Mouse (Mus musculus): Measurements from ENCODE around the gene Lemd2. TPM values are rescaled to one million over a fixed set of nuclear protein-coding genes. Genes with fewer than 3 reads are reported as not detected.

Lemd2 gene
- total and polyA plus RNA-seq, 3 experiments = 46.8 to 59.7 TPM; not detected in 1

- H3K9me3 ChIP-seq (replicated peaks; ENCODE audit: insufficient read depth, low read length) = no peaks in the 10 kb centered on the region
- H3K4me3 ChIP-seq (ENCODE audit: control insufficient read depth in 1 of 2, insufficient read depth in 1 of 2, low read depth in 2 of 2, low read length in 2 of 2) = no peak overlapping the region
- H3K36me3 ChIP-seq (ENCODE audit: control insufficient read depth in 1 of 2, insufficient read depth in 2 of 2, low read length in 2 of 2) = peaks cover 0 to 4% of the 10 kb centered on the region in 2 experiments; a peak in 3 of 4 replicates
- TF ChIP-seq GABPA (IDR thresholded peaks at IDR 0.05; ENCODE audit: low read depth, low read length) (no peak), JUND (IDR thresholded peaks at IDR 0.05; ENCODE audit: low read depth, low read length) (no peak), MYC (IDR thresholded peaks at IDR 0.05; ENCODE audit: low read depth, low read length) (no peak), CHD1 (IDR thresholded peaks at IDR 0.05; ENCODE audit: low read depth, low read length) (no peak), ZKSCAN1 (IDR thresholded peaks at IDR 0.05; ENCODE audit: low read depth, low read length) (no peak), HCFC1 (IDR thresholded peaks at IDR 0.05; ENCODE audit: low read depth, low read length) (no peak), MEF2A (IDR thresholded peaks at IDR 0.05; ENCODE audit: extremely low read depth, insufficient replicate concordance, low read depth, low read length, poor library complexity, severe bottlenecking) (no peak), ZNF384 (IDR thresholded peaks at IDR 0.05; ENCODE audit: low read depth, low read length) (no peak), CHD2 (IDR thresholded peaks at IDR 0.05; ENCODE audit: low read length) (no peak), TAL1 (IDR thresholded peaks at IDR 0.05; ENCODE audit: low read length) (no peak), RAD21 (IDR thresholded peaks at IDR 0.05; ENCODE audit: low read depth, low read length) (no peak), MAZ (IDR thresholded peaks at IDR 0.05; ENCODE audit: low read depth, low read length) (no peak), USF1 (IDR thresholded peaks at IDR 0.05; ENCODE audit: low read depth, low read length) (no peak), RCOR1 (IDR thresholded peaks at IDR 0.05; ENCODE audit: low read depth, low read length) (no peak)
- DNase-seq (ENCODE audit: low read depth, low spot score) = no peak
- H3K9ac ChIP-seq (ENCODE audit: control insufficient read depth, low read depth, low read length, poor library complexity, severe bottlenecking) = no peak overlapping the region
- no peaks in the 10 kb centered on the region for H3K27me3 ChIP-seq (ENCODE audit: control insufficient read depth in 1 of 2, insufficient read depth in 2 of 2, low read length in 2 of 2)
- peaks cover 3 to 8% of the 10 kb centered on the region in 2 experiments; a peak in 3 of 4 replicates for H3K4me1 ChIP-seq (ENCODE audit: control insufficient read depth in 1 of 2, insufficient read depth in 2 of 2, low read length in 2 of 2)
- peaks cover 21% of the 10 kb centered on the region for H3K79me2 ChIP-seq (ENCODE audit: control insufficient read depth, insufficient read depth, low read length, poor library complexity)
- H3K27ac ChIP-seq (ENCODE audit: control insufficient read depth, low read depth, low read length) = no peak overlapping the region
Observed at GRCm38 (mm10) chr17:27199205-27199604, 5.1 kb downstream of the Lemd2 start.

- peaks cover 0 to 4% of the 10 kb centered on the region in 2 experiments; a peak in 2 of 4 replicates for H3K4me1 ChIP-seq (ENCODE audit: control insufficient read depth in 1 of 2, insufficient read depth in 2 of 2, low read length in 2 of 2)
- H3K36me3 ChIP-seq (ENCODE audit: control insufficient read depth in 1 of 2, insufficient read depth in 2 of 2, low read length in 2 of 2) = no peaks in the 10 kb centered on the region; a peak in 1 of 4 replicates
Observed at GRCm38 (mm10) chr17:27196206-27196605, 8.1 kb downstream of the Lemd2 start.

More at GRCm38 (mm10) chr17:27196206-27196605, 8.1 kb downstream of the Lemd2 start:
- Histone ChIP-seq H3K4me3 (ENCODE audit: control insufficient read depth in 1 of 2, insufficient read depth in 1 of 2, low read depth in 2 of 2, low read length in 2 of 2) (no peak overlapping the region), H3K27ac (ENCODE audit: control insufficient read depth, low read depth, low read length) (no peak overlapping the region), H3K9me3 (replicated peaks; ENCODE audit: insufficient read depth, low read length) (no peaks in the 10 kb centered on the region), H3K27me3 (ENCODE audit: control insufficient read depth in 1 of 2, insufficient read depth in 2 of 2, low read length in 2 of 2) (no peaks in the 10 kb centered on the region), H3K79me2 (ENCODE audit: control insufficient read depth, insufficient read depth, low read length, poor library complexity) (0 out of 2 replicates have a peak, but pooled peaks cover 1% of the 10 kb centered on the region), H3K9ac (ENCODE audit: control insufficient read depth, low read depth, low read length, poor library complexity, severe bottlenecking) (no peak overlapping the region)
- DNase-seq (ENCODE audit: low read depth, low spot score) = no peak
- TF ChIP-seq NRF1 (IDR thresholded peaks at IDR 0.05; ENCODE audit: insufficient read depth, low read depth, low read length, poor library complexity, severe bottlenecking) (no peak), MYB (IDR thresholded peaks at IDR 0.05; ENCODE audit: low read depth, low read length) (no peak), SMC3 (IDR thresholded peaks at IDR 0.05; ENCODE audit: low read depth, low read length) (no peak), MEF2A (IDR thresholded peaks at IDR 0.05; ENCODE audit: extremely low read depth, insufficient replicate concordance, low read depth, low read length, poor library complexity, severe bottlenecking) (no peak), USF2 (IDR thresholded peaks at IDR 0.05; ENCODE audit: borderline replicate concordance in 1 of 2, insufficient read depth in 1 of 2, low read depth in 1 of 2, low read length in 2 of 2) (no peak), POLR2A (IDR thresholded peaks at IDR 0.05; ENCODE audit: control insufficient read depth in 1 of 2, insufficient read depth in 1 of 2, low read depth in 1 of 2, low read length in 2 of 2, poor library complexity in 1 of 2) (no peak), ZMIZ1 (IDR thresholded peaks at IDR 0.05; ENCODE audit: low read depth, low read length) (no peak), SIN3A (IDR thresholded peaks at IDR 0.05; ENCODE audit: low read length) (no peak), CTCF (IDR thresholded peaks at IDR 0.05 in 2 of 3, conservative IDR thresholded peaks at IDR 0.05 in 1 of 3; ENCODE audit: control insufficient read depth in 1 of 3, insufficient read depth in 1 of 3, low read depth in 2 of 3, low read length in 3 of 3, poor library complexity in 1 of 3, severe bottlenecking in 1 of 3) (no peak), KAT2A (conservative IDR thresholded peaks at IDR 0.05; ENCODE audit: low read depth, low read length) (no peak), ZKSCAN1 (IDR thresholded peaks at IDR 0.05; ENCODE audit: low read depth, low read length) (no peak)
